Mouse (Mus musculus): ENCODE measurements around the gene Slc5a5.

- TF ChIP-seq CTCF (IDR thresholded peaks at IDR 0.05; ENCODE audit: control insufficient read depth, insufficient read depth, insufficient replicate concordance, low read depth, low read length) (peak; percentile 81), POLR2A (IDR thresholded peaks at IDR 0.05; ENCODE audit: control insufficient read depth, low read depth, low read length) (peak; percentile 50; the same call in 1 of the 2 replicates)
Measured at GRCm38 (mm10) chr8:70873364-70873985, 19.1 kb downstream of the Slc5a5 start, which contains the start of gene Ccdc124.
